Mouse (Mus musculus) embryonic facial prominence, embryonic 10.5 days (tissue): Measurements from ENCODE around the gene Atp5s. TPM values are rescaled to one million over a fixed set of nuclear protein-coding genes. Genes with fewer than 3 reads are reported as not detected.

ENCODE experiments used
- DNase-seq: peaks from one replicate; pipeline ENCODE4 v3.0.0-alpha.2; 2017; ENCODE audit warnings: low spot score
- H3K27ac ChIP-seq: fragments of 300-500 bp; sonication (generic); replicated peaks from 2 replicates; pipeline ENCODE4 v1.5.1; 2016; ENCODE audit warnings: mild to moderate bottlenecking
- H3K27me3 ChIP-seq: fragments of 300-500 bp; sonication (generic); replicated peaks from 2 replicates; pipeline ENCODE4 v1.6.1; 2016; ENCODE audit warnings: low read depth, mild to moderate bottlenecking; ENCODE audit not compliant: poor library complexity, severe bottlenecking
- H3K36me3 ChIP-seq: fragments of 300-500 bp; sonication (generic); replicated peaks from 2 replicates; pipeline ENCODE4 v1.6.1; 2016; ENCODE audit warnings: mild to moderate bottlenecking, moderate library complexity
- H3K4me1 ChIP-seq: fragments of 300-500 bp; sonication (generic); 2 replicates; pipeline ENCODE4 v1.6.1; 2016
- H3K4me3 ChIP-seq: fragments of 300-500 bp; sonication (generic); 2 replicates; pipeline ENCODE4 v1.5.1; 2016; ENCODE audit warnings: mild to moderate bottlenecking, moderate library complexity
- H3K9me3 ChIP-seq: fragments of 300-500 bp; sonication (generic); 2 replicates; pipeline ENCODE4 v1.6.1; 2016; ENCODE audit warnings: mild to moderate bottlenecking
- WGBS: fragments of 180-500 bp; shearing (Covaris S2); methylation state at CpG from one replicate; pipeline ENCODE4 v1.1.7; 2016; 5-methylcytosine and 5-hydroxymethylcytosine counted together
- microRNA counts: library from miRNA; unstranded; fragments of <30 nt; microRNA quantifications from one replicate; lab custom pipeline; 2017
- microRNA-seq: library from miRNA; unstranded; fragments of <30 nt; microRNA quantifications from one replicate; pipeline ENCODE4, GENCODE M21; 2017
- polyA plus RNA-seq: library from polyadenylated mRNA; unstranded; fragments of >200 nt; fragmentation: Nextera tagmentation; extraction: Ambion mirVana; gene quantifications from 2 replicates; pipeline ENCODE4 v1.2.1, GENCODE M21; 2016

The Atp5s gene
- polyA plus RNA-seq, 1 experiment from 2014 or later, result 24.4 TPM

GRCm38 (mm10) chr12:69789766-69790529, 65.2 kb downstream of the Atp5s start:
- Histone ChIP-seq H3K4me1 (peaks cover 18% of the 10 kb centered on the region), H3K4me3 (peak overlapping the region; percentile 70), H3K36me3 (no peaks in the 10 kb centered on the region), H3K27ac (peak overlapping the region; percentile 76), H3K9me3 (no peaks in the 10 kb centered on the region), H3K27me3 (peaks cover 52% of the 10 kb centered on the region)
- 33% methylated on average over 27 of the region's 27 CpGs for WGBS
- DNase-seq, result no peak

- WGBS, result 2% methylated on average over 45 of the region's 45 CpGs
- H3K27me3 ChIP-seq, result peaks cover 52% of the 10 kb centered on the region
- peak within 1 kb of the TSS; percentile 76 for H3K27ac ChIP-seq
- no peaks in the 10 kb centered on the region for H3K36me3 ChIP-seq
- peaks cover 18% of the 10 kb centered on the region for H3K4me1 ChIP-seq
- peak; percentile 61 for DNase-seq
- no peaks in the 10 kb centered on the region for H3K9me3 ChIP-seq
- peak within 1 kb of the TSS; percentile 70 for H3K4me3 ChIP-seq
Observed at GRCm38 (mm10) chr12:69790530-69791505, 66.1 kb downstream of the Atp5s start, which contains the start of gene Cdkl1. Gene Cdkl1 (minus strand): TSS chr12:69791267.

MicroRNAs encoded within 50 kb of the gene (microRNA counts, 519-probe panel; counts per million panel counts)
- 188 counts per million, percentile 57 among the panel's probes with 10 or more counts for microRNA mmu-miR-681 (lab: Ali Mortazavi, UCI)

Small RNA genes lying within 50 kb of the gene (microRNA-seq; reads per million reads assigned to microRNA genes)
- gene Mir681, result not detected

Other genes with a start within 250 kb of the Atp5s start
- 36.6 and 37.5 TPM in 2 replicates for gene Vcpkmt, start 141.9 kb upstream of the Atp5s start, polyA plus RNA-seq
- 8.6 and 9.7 TPM in 2 replicates for gene Sos2, start 43.1 kb upstream of the Atp5s start, polyA plus RNA-seq
- 20.5 and 20.9 TPM in 2 replicates for gene L2hgdh, start 77 bp upstream of the Atp5s start, polyA plus RNA-seq
- 0.43 and 1.6 TPM in 2 replicates for gene Cdkl1, start 66.3 kb downstream of the Atp5s start, polyA plus RNA-seq
- 11.0 and 11.2 TPM in 2 replicates for gene Atl1, start 167.7 kb downstream of the Atp5s start, polyA plus RNA-seq
- 31.9 and 33.7 TPM in 2 replicates for gene Map4k5, start 168.2 kb downstream of the Atp5s start, polyA plus RNA-seq